Mouse (Mus musculus) hindbrain, embryonic 13.5 days (tissue): ENCODE measurements around the gene Fcor. TPM values are rescaled to one million over a fixed set of nuclear protein-coding genes. Genes with fewer than 3 reads are reported as not detected.

Source experiments
- ATAC-seq: fragments of 200-750 bp; cut with Nextera tagmentation; 2 replicates; pipeline ENCODE4 v1.8.0; 2017; ENCODE audit warnings: moderate TSS enrichment; ENCODE audit not compliant: low FRiP score
- H3K27ac ChIP-seq: fragments of 300-500 bp; sonication (generic); 2 replicates; pipeline ENCODE4 v1.5.1; 2015; ENCODE audit warnings: inconsistent platforms, mild to moderate bottlenecking, moderate library complexity
- H3K27me3 ChIP-seq: fragments of 300-500 bp; sonication (generic); 2 replicates; pipeline ENCODE4 v1.6.1; 2015; ENCODE audit warnings: mild to moderate bottlenecking, inconsistent platforms
- H3K36me3 ChIP-seq: fragments of 300-500 bp; sonication (generic); 2 replicates; pipeline ENCODE4 v1.6.1; 2015; ENCODE audit warnings: mild to moderate bottlenecking, inconsistent platforms
- H3K4me1 ChIP-seq: fragments of 300-500 bp; sonication (generic); replicated peaks from 2 replicates; pipeline ENCODE4 v1.6.1; 2015; ENCODE audit warnings: inconsistent platforms
- H3K4me2 ChIP-seq: fragments of 300-500 bp; sonication (generic); 2 replicates; pipeline ENCODE4 v1.6.1; 2015; ENCODE audit warnings: inconsistent platforms, mild to moderate bottlenecking, moderate library complexity
- H3K4me3 ChIP-seq: fragments of 300-500 bp; sonication (generic); 2 replicates; pipeline ENCODE4 v1.5.1; 2015; ENCODE audit warnings: mild to moderate bottlenecking, inconsistent platforms
- H3K9ac ChIP-seq: fragments of 300-500 bp; sonication (generic); 2 replicates; pipeline ENCODE4 v1.6.1; 2015; ENCODE audit warnings: mild to moderate bottlenecking, inconsistent platforms
- H3K9me3 ChIP-seq: fragments of 300-500 bp; sonication (generic); 2 replicates; pipeline ENCODE4 v1.6.1; 2016; ENCODE audit warnings: inconsistent platforms
- WGBS: fragments of 180-500 bp; shearing (Covaris S2); methylation state at CpG from one replicate; pipeline ENCODE4 v1.1.7; 2015; 5-methylcytosine and 5-hydroxymethylcytosine counted together
- polyA plus RNA-seq: library from polyadenylated mRNA; unstranded; fragments of >200 nt; fragmentation: Nextera tagmentation; extraction: Ambion mirVana; gene quantifications from 2 replicates; pipeline ENCODE4 v1.2.1, GENCODE M21; 2015

Fcor gene
- polyA plus RNA-seq, 1 experiment from 2014 or later, result 14.6 TPM

DNA sequence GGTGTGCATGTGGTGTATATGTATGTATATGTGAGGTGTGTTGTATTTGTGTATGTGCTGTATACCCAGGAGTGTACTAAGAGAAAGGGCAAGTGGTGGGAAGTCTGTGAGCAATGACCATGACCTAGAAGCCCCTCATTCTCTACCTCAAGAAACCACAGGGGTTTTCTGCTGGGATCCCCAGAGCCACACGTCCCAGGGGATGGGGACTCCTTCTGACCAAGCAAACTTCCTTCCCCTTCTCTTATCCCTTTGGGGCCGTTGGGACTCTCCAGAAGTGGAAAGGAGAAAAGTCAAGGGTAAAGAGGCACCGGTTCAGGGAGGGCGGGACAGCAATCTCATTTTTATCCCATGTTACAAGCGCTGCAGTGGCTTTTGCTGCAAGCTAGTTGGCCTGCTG is 13.3 kb upstream of the Fcor start:
- Histone ChIP-seq H3K36me3 (peaks cover 21% of the 10 kb centered on the region), H3K9ac (no peak overlapping the region)
- WGBS, result 71% methylated on average over 5 of the region's 5 CpGs

DNA sequence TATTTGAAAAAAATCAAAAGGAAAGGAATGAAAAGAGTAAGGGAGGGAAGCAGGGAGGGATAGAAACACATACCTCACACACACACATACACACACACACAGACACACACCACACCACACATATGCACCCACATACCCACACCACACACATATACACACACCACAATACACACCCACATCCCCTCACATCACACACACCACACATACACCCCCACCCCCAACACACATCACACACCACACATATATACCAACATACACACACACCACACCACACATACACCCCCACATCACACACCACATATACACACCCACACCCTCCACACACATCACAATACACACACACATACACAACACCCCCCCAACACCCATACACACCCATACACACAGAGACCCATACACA is 12.4 kb upstream of the Fcor start:
- H3K27ac ChIP-seq, result no peak overlapping the region
- H3K36me3 ChIP-seq, result peaks cover 30% of the 10 kb centered on the region
- no peak overlapping the region for H3K4me3 ChIP-seq
- H3K4me1 ChIP-seq, result peaks cover 12% of the 10 kb centered on the region; the same call in 1 of the 2 replicates
- H3K9me3 ChIP-seq, result no peaks in the 10 kb centered on the region
- H3K27me3 ChIP-seq, result no peaks in the 10 kb centered on the region
- ATAC-seq, result peak; percentile 43
- H3K9ac ChIP-seq, result no peak overlapping the region
- H3K4me2 ChIP-seq, result no peak overlapping the region

More for the DNA sequence above, 13.3 kb upstream of the Fcor start:
- H3K4me2 ChIP-seq, result no peak overlapping the region
- H3K4me1 ChIP-seq, result 0 out of 2 replicates have a peak, but pooled peaks cover 3% of the 10 kb centered on the region
- no peaks in the 10 kb centered on the region for H3K9me3 ChIP-seq
- H3K4me3 ChIP-seq, result no peak overlapping the region
- no peak overlapping the region for H3K27ac ChIP-seq
- ATAC-seq, result no peak
- H3K27me3 ChIP-seq, result no peaks in the 10 kb centered on the region

- WGBS, result 82% methylated on average over 6 of the region's 6 CpGs
- peaks cover 13% of the 10 kb centered on the region; the same call in 1 of the 2 replicates for H3K4me1 ChIP-seq
- ATAC-seq, result no peak
Observed at GRCm38 (mm10) chr8:3683408-3684176, 11.4 kb upstream of the Fcor start.

DNA sequence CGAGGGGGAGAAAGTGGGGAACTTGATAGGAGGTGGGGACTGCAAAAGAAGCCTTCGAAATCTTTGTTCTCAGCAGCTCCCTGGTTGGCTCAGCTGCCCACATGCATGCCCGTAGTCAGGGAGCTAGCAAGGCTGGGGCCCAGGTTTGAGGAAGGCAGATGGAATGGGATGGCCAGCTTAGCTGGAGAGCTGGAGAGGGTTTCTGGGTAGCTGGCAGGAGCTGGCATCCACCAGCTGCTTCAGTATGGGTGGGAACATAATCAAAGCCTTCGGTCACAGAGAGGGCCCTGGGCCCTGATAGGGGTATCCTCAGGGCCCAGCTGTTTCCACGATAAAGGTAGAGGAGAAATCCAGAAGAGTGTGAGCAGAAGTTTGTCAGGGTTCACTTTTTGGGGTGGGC is 10.3 kb upstream of the Fcor start:
- Histone ChIP-seq H3K27ac (no peak overlapping the region), H3K4me3 (no peak overlapping the region), H3K4me2 (no peak overlapping the region), H3K9me3 (no peaks in the 10 kb centered on the region), H3K27me3 (no peaks in the 10 kb centered on the region), H3K9ac (no peak overlapping the region), H3K36me3 (peaks cover 39% of the 10 kb centered on the region), H3K4me1 (peaks cover 25% of the 10 kb centered on the region)
- 91% methylated on average over 5 of the region's 5 CpGs for WGBS
- no peak for ATAC-seq

More at GRCm38 (mm10) chr8:3683408-3684176, 11.4 kb upstream of the Fcor start:
- Histone ChIP-seq H3K27ac (no peak overlapping the region), H3K27me3 (no peaks in the 10 kb centered on the region), H3K9ac (no peak overlapping the region), H3K36me3 (peaks cover 39% of the 10 kb centered on the region), H3K4me2 (no peak overlapping the region), H3K9me3 (no peaks in the 10 kb centered on the region), H3K4me3 (no peak overlapping the region)

DNA sequence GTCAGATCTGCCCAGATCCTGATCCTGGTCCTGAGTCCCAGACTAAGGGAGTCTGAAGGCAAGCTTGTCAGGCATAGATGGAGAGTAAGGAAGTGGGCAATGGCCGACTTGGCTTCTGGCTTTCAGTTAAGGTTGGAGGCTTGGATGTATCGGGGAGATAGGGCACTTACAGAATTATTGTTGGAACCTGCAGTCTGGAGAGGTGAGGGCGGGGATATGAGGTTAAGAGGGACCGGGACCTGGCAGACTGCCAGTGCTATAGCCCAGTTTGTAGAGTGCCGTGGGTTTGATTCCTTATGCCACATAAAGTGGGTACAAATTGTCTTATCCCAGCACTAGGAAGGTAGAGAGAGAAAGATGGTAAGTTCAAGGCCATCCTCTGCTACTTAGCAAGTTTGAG is 7.5 kb upstream of the Fcor start:
- no peak overlapping the region for H3K4me3 ChIP-seq
- H3K27ac ChIP-seq, result no peak overlapping the region
- 94% methylated on average over 5 of the region's 5 CpGs for WGBS
- peaks cover 39% of the 10 kb centered on the region for H3K36me3 ChIP-seq
- ATAC-seq, result no peak
- peaks cover 34% of the 10 kb centered on the region for H3K4me1 ChIP-seq
- H3K4me2 ChIP-seq, result no peak overlapping the region
- H3K9ac ChIP-seq, result no peak overlapping the region
- no peaks in the 10 kb centered on the region for H3K9me3 ChIP-seq
- H3K27me3 ChIP-seq, result no peaks in the 10 kb centered on the region

DNA sequence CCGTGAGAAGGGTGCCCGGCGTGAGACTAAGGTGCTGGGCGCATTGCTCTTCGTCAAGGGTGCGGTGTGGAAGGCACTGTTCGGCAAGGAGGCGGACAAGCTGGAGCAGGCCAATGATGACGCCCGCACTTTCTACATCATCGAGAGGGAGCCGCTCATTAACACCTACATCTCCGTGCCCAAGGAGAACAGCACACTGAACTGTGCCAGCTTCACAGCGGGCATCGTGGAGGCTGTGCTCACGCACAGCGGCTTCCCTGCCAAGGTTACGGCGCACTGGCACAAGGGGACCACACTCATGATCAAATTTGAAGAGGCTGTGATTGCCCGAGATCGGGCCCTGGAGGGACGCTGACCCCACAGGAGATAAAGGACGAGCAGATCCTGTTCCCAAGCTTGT is 7.1 kb upstream of the Fcor start:
- Histone ChIP-seq H3K9me3 (no peaks in the 10 kb centered on the region), H3K4me3 (no peak overlapping the region), H3K4me2 (no peak overlapping the region), H3K36me3 (peaks cover 39% of the 10 kb centered on the region), H3K27me3 (no peaks in the 10 kb centered on the region), H3K27ac (no peak overlapping the region), H3K4me1 (peaks cover 34% of the 10 kb centered on the region), H3K9ac (no peak overlapping the region)
- WGBS, result 97% methylated on average over 23 of the region's 23 CpGs
- ATAC-seq, result no peak

DNA sequence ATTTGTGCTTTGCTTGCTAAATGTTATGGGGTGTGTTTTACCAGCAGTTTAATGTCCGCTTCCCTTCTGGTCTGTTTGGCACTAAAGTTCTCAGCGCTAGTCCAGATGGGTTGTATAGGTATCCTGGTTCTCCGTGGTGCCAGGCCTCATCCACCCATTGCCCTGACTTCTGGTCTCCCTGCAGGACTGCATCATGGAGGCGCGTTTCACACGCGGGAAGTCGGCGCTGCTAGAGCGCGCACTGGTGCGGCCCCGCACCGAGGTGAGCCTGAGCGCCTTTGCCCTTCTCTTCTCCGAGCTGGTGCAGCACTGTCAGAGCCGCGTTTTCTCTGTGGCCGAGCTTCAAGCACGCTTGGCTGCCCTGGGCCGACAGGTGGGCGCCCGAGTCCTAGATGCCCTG is 6.7 kb upstream of the Fcor start:
- H3K4me1 ChIP-seq, result peaks cover 34% of the 10 kb centered on the region
- H3K36me3 ChIP-seq, result peaks cover 39% of the 10 kb centered on the region
- 97% methylated on average over 23 of the region's 23 CpGs for WGBS
- no peak overlapping the region for H3K4me2 ChIP-seq
- H3K9ac ChIP-seq, result no peak overlapping the region
- H3K27ac ChIP-seq, result no peak overlapping the region
- H3K27me3 ChIP-seq, result no peaks in the 10 kb centered on the region
- H3K9me3 ChIP-seq, result no peaks in the 10 kb centered on the region
- no peak for ATAC-seq
- H3K4me3 ChIP-seq, result no peak overlapping the region

GRCm38 (mm10) chr8:3676993-3677579 is 4.9 kb upstream of the Fcor start:
- no peaks in the 10 kb centered on the region for H3K27me3 ChIP-seq
- peak overlapping the region; percentile 94 for H3K4me2 ChIP-seq
- H3K27ac ChIP-seq, result peak overlapping the region; percentile 91
- no peaks in the 10 kb centered on the region for H3K9me3 ChIP-seq
- H3K36me3 ChIP-seq, result peaks cover 29% of the 10 kb centered on the region
- peak overlapping the region; percentile 88 for H3K4me3 ChIP-seq
- H3K9ac ChIP-seq, result peak overlapping the region; percentile 96
- peak; percentile 5 for ATAC-seq
- WGBS, result 8% methylated on average over 15 of the region's 15 CpGs
- peaks cover 41% of the 10 kb centered on the region for H3K4me1 ChIP-seq

GRCm38 (mm10) chr8:3676131-3676992 is 4.2 kb upstream of the Fcor start, which contains the start of gene Trappc5:
Gene Trappc5, plus strand, starts transcription at chr8:3676299.
- H3K9ac ChIP-seq, result peak within 1 kb of the TSS; percentile 96
- peak within 1 kb of the TSS; percentile 91 for H3K27ac ChIP-seq
- H3K27me3 ChIP-seq, result no peaks in the 10 kb centered on the region
- peak; percentile 87 for ATAC-seq
- H3K4me2 ChIP-seq, result peak within 1 kb of the TSS; percentile 94
- H3K4me3 ChIP-seq, result peak within 1 kb of the TSS; percentile 88
- under 1% methylated on average over 61 of the region's 61 CpGs for WGBS
- peaks cover 26% of the 10 kb centered on the region for H3K36me3 ChIP-seq
- no peaks in the 10 kb centered on the region for H3K9me3 ChIP-seq
- H3K4me1 ChIP-seq, result peaks cover 41% of the 10 kb centered on the region

DNA sequence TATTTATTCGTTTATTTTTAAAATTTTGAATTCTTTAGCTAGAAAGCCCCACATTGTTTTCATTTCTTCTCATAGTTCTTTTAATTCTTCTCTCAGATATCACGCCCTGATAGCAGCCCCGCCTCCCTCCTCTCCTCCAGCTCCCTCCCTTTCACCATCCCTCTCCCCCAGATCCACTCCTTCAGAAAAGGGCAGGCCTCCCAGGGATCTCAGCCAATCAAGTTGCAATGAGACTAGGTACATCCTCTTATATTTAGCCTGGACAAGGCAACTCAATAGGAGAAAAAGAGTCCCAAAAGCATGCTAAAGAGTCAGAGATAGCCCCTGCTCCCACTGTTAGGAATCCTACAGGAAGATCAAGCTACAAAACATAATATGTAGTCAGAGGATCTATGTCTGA is 2.5 kb upstream of the Fcor start:
- no peak for ATAC-seq
- no peaks in the 10 kb centered on the region for H3K9me3 ChIP-seq
- no peak overlapping the region for H3K4me3 ChIP-seq
- 42% methylated on average over 3 of the region's 3 CpGs for WGBS
- no peak overlapping the region for H3K9ac ChIP-seq
- peaks cover 30% of the 10 kb centered on the region for H3K4me1 ChIP-seq
- H3K27me3 ChIP-seq, result no peaks in the 10 kb centered on the region
- H3K4me2 ChIP-seq, result no peak overlapping the region
- no peak overlapping the region for H3K27ac ChIP-seq
- H3K36me3 ChIP-seq, result peaks cover 10% of the 10 kb centered on the region

GRCm38 (mm10) chr8:3670388-3670787 is 1.8 kb downstream of the Fcor start:
- Histone ChIP-seq H3K4me2 (no peak overlapping the region), H3K4me1 (0 out of 2 replicates have a peak, but pooled peaks cover 7% of the 10 kb centered on the region), H3K36me3 (no peaks in the 10 kb centered on the region), H3K27me3 (0 out of 2 replicates have a peak, but pooled peaks cover 3% of the 10 kb centered on the region), H3K9me3 (no peaks in the 10 kb centered on the region), H3K9ac (no peak overlapping the region), H3K27ac (no peak overlapping the region), H3K4me3 (no peak overlapping the region)
- ATAC-seq, result no peak
- WGBS, result 95% methylated on average over 2 of the region's 2 CpGs

DNA sequence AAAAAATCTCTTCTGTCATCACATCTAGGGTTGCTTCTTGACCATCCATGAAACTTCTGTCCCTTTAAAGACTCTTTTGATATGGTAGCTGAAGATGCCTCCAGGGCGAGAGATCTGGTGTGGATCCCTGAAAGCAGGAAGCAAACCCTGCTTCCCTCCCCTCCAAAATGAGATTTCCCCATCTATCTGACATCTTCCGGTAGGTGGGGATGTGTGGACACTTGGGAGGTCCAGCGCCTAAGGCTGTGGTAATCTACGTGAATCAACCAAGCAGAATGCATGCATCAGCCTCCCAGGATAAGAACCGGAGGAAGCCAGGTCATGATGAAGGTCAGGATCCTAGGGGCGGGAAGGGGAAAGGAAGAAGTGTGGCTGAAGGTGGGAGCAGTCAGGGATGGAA is 6.7 kb downstream of the Fcor start, which contains the start of gene Mcemp1:
Gene Mcemp1, plus strand, starts transcription at position 248 of the 400 bp plus-strand sequence.
- 84% methylated on average over 6 of the region's 6 CpGs for WGBS
- H3K4me2 ChIP-seq, result no peak within 1 kb of the TSS
- no peak within 1 kb of the TSS for H3K4me3 ChIP-seq
- no peak for ATAC-seq
- no peak within 1 kb of the TSS for H3K27ac ChIP-seq
- H3K27me3 ChIP-seq, result 0 out of 2 replicates have a peak, but pooled peaks cover 3% of the 10 kb centered on the region
- H3K9me3 ChIP-seq, result no peaks in the 10 kb centered on the region
- no peak within 1 kb of the TSS for H3K9ac ChIP-seq
- H3K36me3 ChIP-seq, result no peaks in the 10 kb centered on the region
- H3K4me1 ChIP-seq, result no peaks in the 10 kb centered on the region
